Mouse (Mus musculus) lung, adult 2 months (tissue): ENCODE measurements at regions not wholly inside any gene's neighbourhood (a gene's known extent, or its start where the extent isn't known, plus 50 kb on each side); places are given as distances from the start of the nearest gene placed in this dataset.

Source experiments
- CTCF ChIP-seq: fragments of 200-500 bp; IDR thresholded peaks from 2 replicates; pipeline ENCODE4 v1.5.1; 2011; ENCODE audit warnings: mild to moderate bottlenecking, low read length, control low read depth; ENCODE audit not compliant: insufficient read depth
- POLR2A ChIP-seq: fragments of 200-500 bp; IDR thresholded peaks from 2 replicates; pipeline ENCODE4 v1.6.1; 2011; ENCODE audit warnings: low read depth, mild to moderate bottlenecking, control low read depth, low read length, borderline replicate concordance; ENCODE audit errors: extremely low read depth

DNA sequence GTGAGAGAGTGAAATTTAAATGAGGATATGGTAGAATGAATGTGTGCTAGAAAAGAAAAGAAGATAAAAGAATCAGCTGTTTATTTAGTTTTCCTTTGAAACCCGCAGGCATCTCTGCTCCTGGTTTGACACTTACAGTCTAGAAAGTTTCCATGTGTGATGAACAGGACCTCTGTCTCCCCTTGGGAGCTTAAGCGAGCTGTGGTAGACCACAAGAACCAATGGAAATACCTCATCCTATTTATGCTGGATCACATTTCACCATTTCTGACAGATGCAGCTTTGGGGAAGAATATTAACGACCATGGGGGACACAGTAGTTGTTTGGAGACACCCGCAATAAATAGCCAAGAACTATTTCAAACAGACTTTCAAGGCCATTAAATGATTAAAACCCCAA, 71.2 kb upstream of the Cav2 start:
- TF ChIP-seq POLR2A, result no peak
- no peak for TF ChIP-seq CTCF
